Comparison of ENCODE assay signal across 8 mouse cellular contexts in genomic region chr7:143756125-143757026, GRCm38 (mm10). TPM values are rescaled to one million over a fixed set of nuclear protein-coding genes. Genes with fewer than 3 reads are reported as not detected.
DNase-seq lines count a peak whose midpoint lies in the region; ATAC-seq and TF ChIP-seq lines count a peak whose summit lies in the region.

Gene Osbpl5, minus strand, starts transcription at chr7:143756985.

- WGBS in kidney, adult 2 months, result 24% methylated on average over 22 of the region's 22 CpGs
- WGBS in forebrain, embryonic 15.5 days, result 35% methylated on average over 22 of the region's 22 CpGs
- WGBS in hindbrain, embryonic 12.5 days, result 28% methylated on average over 22 of the region's 22 CpGs
- 24% methylated on average over 22 of the region's 22 CpGs for WGBS in liver, embryonic 11.5 days

- no peak for DNase-seq in kidney, adult 2 months
- no peak for DNase-seq in kidney, postnatal 14 days
- peak; percentile 11 for DNase-seq in MN1 (ENCODE audit: low spot score)
- no peak for DNase-seq in liver, embryonic 11.5 days (ENCODE audit: low spot score)
- peak; percentile 33 for DNase-seq in telencephalon, adult 2 months (ENCODE audit: low read depth, low spot score)
- DNase-seq in T-cell, adult 2 months (ENCODE audit: low spot score), result no peak

- H3K4me3 ChIP-seq in kidney, adult 2 months (ENCODE audit: insufficient read depth, low read depth, low read length), result peak within 1 kb of the TSS; percentile 53
- H3K4me3 ChIP-seq in forebrain, embryonic 15.5 days, result peak within 1 kb of the TSS; percentile 33
- peak within 1 kb of the TSS; percentile 30 for H3K4me3 ChIP-seq in hindbrain, embryonic 12.5 days
- H3K4me3 ChIP-seq in liver, embryonic 11.5 days (ENCODE audit: low read depth, low read length), result peak within 1 kb of the TSS; percentile 33

- 0 out of 2 replicates have a peak within 1 kb of the TSS, but pooled peaks have one; percentile 0 for H3K9ac ChIP-seq in forebrain, embryonic 15.5 days (replicated peaks)
- peak within 1 kb of the TSS; percentile 15; the same call in 1 of the 2 replicates for H3K9ac ChIP-seq in hindbrain, embryonic 12.5 days
- no peak within 1 kb of the TSS for H3K9ac ChIP-seq in liver, embryonic 11.5 days (ENCODE audit: low read depth, low read length)

- H3K27ac ChIP-seq in kidney, adult 2 months (ENCODE audit: insufficient read depth, low read depth, low read length), result no peak within 1 kb of the TSS
- H3K27ac ChIP-seq in forebrain, embryonic 15.5 days (replicated peaks), result no peak within 1 kb of the TSS
- no peak within 1 kb of the TSS for H3K27ac ChIP-seq in hindbrain, embryonic 12.5 days
- H3K27ac ChIP-seq in liver, embryonic 11.5 days (ENCODE audit: low read depth, low read length), result no peak within 1 kb of the TSS

- no peak for TF ChIP-seq POLR2A in kidney, adult 2 months (IDR thresholded peaks at IDR 0.05; ENCODE audit: low read depth, low read length)

- no peaks in the 10 kb centered on the region for H3K9me3 ChIP-seq in forebrain, embryonic 15.5 days
- no peaks in the 10 kb centered on the region for H3K9me3 ChIP-seq in hindbrain, embryonic 12.5 days (replicated peaks)
- H3K9me3 ChIP-seq in liver, embryonic 11.5 days (ENCODE audit: control insufficient read depth, low read length), result no peaks in the 10 kb centered on the region

- H3K4me1 ChIP-seq in kidney, adult 2 months (ENCODE audit: control insufficient read depth, insufficient read depth, low read length), result no peaks in the 10 kb centered on the region
- peaks cover 11% of the 10 kb centered on the region for H3K4me1 ChIP-seq in forebrain, embryonic 15.5 days
- peaks cover 14% of the 10 kb centered on the region for H3K4me1 ChIP-seq in hindbrain, embryonic 12.5 days
- H3K4me1 ChIP-seq in liver, embryonic 11.5 days (replicated peaks; ENCODE audit: control insufficient read depth, insufficient read depth, low read length), result no peaks in the 10 kb centered on the region; the same call in 1 of the 2 replicates

- peak; percentile 30 for ATAC-seq in forebrain, embryonic 15.5 days (replicated peaks)
- ATAC-seq in hindbrain, embryonic 12.5 days (ENCODE audit: low FRiP score), result peak; percentile 15
- 0 out of 2 replicates have a peak, but pooled peaks have one; percentile 7 for ATAC-seq in liver, embryonic 11.5 days (replicated peaks; ENCODE audit: low FRiP score)

- no peaks in the 10 kb centered on the region for H3K27me3 ChIP-seq in kidney, adult 2 months (replicated peaks; ENCODE audit: control insufficient read depth, insufficient read depth, low read length)
- H3K27me3 ChIP-seq in forebrain, embryonic 15.5 days, result peaks cover 14% of the 10 kb centered on the region
- peaks cover 38% of the 10 kb centered on the region for H3K27me3 ChIP-seq in hindbrain, embryonic 12.5 days
- peaks cover 24% of the 10 kb centered on the region for H3K27me3 ChIP-seq in liver, embryonic 11.5 days (replicated peaks; ENCODE audit: control insufficient read depth, insufficient read depth, low read length)

- TF ChIP-seq CTCF in kidney, adult 2 months (conservative IDR thresholded peaks at IDR 0.05; ENCODE audit: insufficient read depth, insufficient read length, low read depth, low read length), result no peak

- peak within 1 kb of the TSS; percentile 78 for H3K4me2 ChIP-seq in forebrain, embryonic 15.5 days (replicated peaks)
- H3K4me2 ChIP-seq in hindbrain, embryonic 12.5 days (replicated peaks), result peak within 1 kb of the TSS; percentile 73
- peak within 1 kb of the TSS; percentile 70 for H3K4me2 ChIP-seq in liver, embryonic 11.5 days

- H3K36me3 ChIP-seq in kidney, adult 2 months (ENCODE audit: control insufficient read depth, insufficient read depth, low read length), result no peaks in the 10 kb centered on the region
- no peaks in the 10 kb centered on the region for H3K36me3 ChIP-seq in forebrain, embryonic 15.5 days
- no peaks in the 10 kb centered on the region for H3K36me3 ChIP-seq in hindbrain, embryonic 12.5 days
- H3K36me3 ChIP-seq in liver, embryonic 11.5 days (ENCODE audit: control insufficient read depth, insufficient read depth, low read length), result no peaks in the 10 kb centered on the region

RNA-seq across cellular contexts. Expression of gene Osbpl5, which starts in this region (rescaled TPM):
- polyA plus RNA-seq in kidney, adult 2 months (2012; rRNA removed), result 75.0 and 77.1 TPM in 2 replicates
- 30.2 and 32.4 TPM in 2 replicates for polyA plus RNA-seq in forebrain, embryonic 15.5 days (2015; fragmentation: Nextera tagmentation; extraction: Ambion mirVana)
- 30.7 and 32.1 TPM in 2 replicates for polyA plus RNA-seq in hindbrain, embryonic 12.5 days (2016; fragmentation: Nextera tagmentation; extraction: Ambion mirVana)
- 8.3 and 8.9 TPM in 2 replicates for polyA plus RNA-seq in liver, embryonic 11.5 days (2014; fragmentation: Nextera tagmentation; extraction: Ambion mirVana)

Comparison
In these comparisons a context has a peak if more than half of its experiments do, and no peak if none do; other contexts are left out.
1. DNase-seq: peak in MN1 (single experiment) and telencephalon, adult 2 months (single experiment); none in kidney, adult 2 months (single experiment), kidney, postnatal 14 days (single experiment), liver, embryonic 11.5 days (single experiment) and T-cell, adult 2 months (single experiment).
2. Peak in every context shown above with its lines, with median percentiles within 50 percentile points of each other: H3K4me3 ChIP-seq, ATAC-seq and H3K4me2 ChIP-seq.